Mouse (Mus musculus) testis, adult 2 months (tissue): ENCODE results near the gene Klk1b5.

Experiments
- CTCF ChIP-seq: fragments of 200-500 bp; IDR thresholded peaks from 2 replicates; pipeline ENCODE4 v1.5.1; 2012; ENCODE audit warnings: low read depth, mild to moderate bottlenecking, inconsistent platforms, low read length, moderate library complexity; ENCODE audit not compliant: control insufficient read depth, insufficient read depth, insufficient replicate concordance
- POLR2A ChIP-seq: fragments of 200-500 bp; IDR thresholded peaks from 2 replicates; pipeline ENCODE4 v1.6.1; 2012; ENCODE audit warnings: low read depth, mild to moderate bottlenecking, inconsistent platforms, low read length, moderate library complexity; ENCODE audit not compliant: control insufficient read depth

DNA sequence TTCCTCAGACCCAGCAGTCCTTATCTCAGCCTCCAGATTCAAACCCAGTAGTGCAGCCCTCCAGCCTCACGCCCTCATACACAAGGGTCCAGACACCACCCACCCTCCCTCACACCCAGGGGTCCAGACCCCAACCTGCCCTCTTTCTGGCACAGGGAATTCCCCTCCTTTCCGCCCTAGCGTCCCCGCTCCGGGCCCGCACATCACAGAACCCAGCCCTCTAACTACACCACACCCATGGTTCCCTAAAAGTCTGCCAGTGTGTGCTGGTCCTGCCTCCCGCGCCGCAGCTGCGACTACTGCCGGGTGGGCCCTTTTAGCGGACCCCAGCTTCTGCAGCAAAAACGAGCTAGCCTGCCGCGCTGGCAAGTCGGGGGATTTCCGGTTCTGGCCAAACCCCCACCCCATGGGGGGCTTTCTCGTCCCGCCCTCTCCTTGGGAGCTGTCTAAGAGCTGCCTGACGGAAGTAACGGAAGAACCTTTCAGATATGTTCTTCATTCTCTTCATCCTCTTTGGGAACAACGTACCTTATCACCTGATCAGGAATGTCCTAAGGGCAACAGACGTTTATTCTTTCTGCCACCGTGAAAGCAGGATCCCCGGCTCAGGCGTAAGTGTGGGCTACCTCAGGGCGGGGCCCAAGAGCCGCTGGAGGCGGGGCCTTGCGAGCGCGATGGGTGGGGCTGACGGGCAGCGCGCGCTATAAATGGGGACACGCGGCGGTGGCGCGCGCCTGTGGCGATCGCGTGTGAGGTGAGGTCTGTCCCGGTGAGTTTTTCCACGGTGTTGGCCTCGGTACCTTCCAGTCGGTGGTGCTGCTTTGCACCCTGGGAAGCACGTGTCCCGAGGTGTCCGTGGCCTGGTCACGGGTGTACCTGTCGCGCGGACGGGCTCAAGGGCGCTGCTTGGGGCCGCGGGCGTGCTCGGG lies 30.6 kb downstream of the Klk1b5 start, which contains the start of the genes 1700028J19Rik and 2410002F23Rik:
- TF ChIP-seq CTCF = 0 out of 2 replicates have a peak, but pooled peaks have one; percentile 14
- peak; percentile 98 for TF ChIP-seq POLR2A
